Mouse (Mus musculus) urinary bladder, postnatal 25 days (tissue): Measurements from ENCODE around the gene Coro1c.

Source experiments
- DNase-seq: peaks from one replicate; pipeline ENCODE4 v3.0.0; 2022; ENCODE audit warnings: low spot score

Gene Coro1c

GRCm38 (mm10) chr5:113883384-113883771, 25.2 kb downstream of the Coro1c start:
- no peak for DNase-seq

GRCm38 (mm10) chr5:113882566-113883383, 25.8 kb downstream of the Coro1c start:
- no peak for DNase-seq

- DNase-seq = no peak
Observed at GRCm38 (mm10) chr5:113881136-113881535, 27.4 kb downstream of the Coro1c start.

- no peak for DNase-seq
Observed at GRCm38 (mm10) chr5:113878943-113879617, 29.5 kb downstream of the Coro1c start.

GRCm38 (mm10) chr5:113877565-113877964, 31.0 kb downstream of the Coro1c start:
- no peak for DNase-seq

GRCm38 (mm10) chr5:113876176-113876575, 32.4 kb downstream of the Coro1c start:
- no peak for DNase-seq

- DNase-seq = no peak
Observed at GRCm38 (mm10) chr5:113875625-113876024, 32.9 kb downstream of the Coro1c start.

GRCm38 (mm10) chr5:113874063-113875024, 34.2 kb downstream of the Coro1c start:
- no peak for DNase-seq

GRCm38 (mm10) chr5:113872936-113873912, 35.3 kb downstream of the Coro1c start:
- peak; percentile 43 for DNase-seq

- no peak for DNase-seq
Observed at GRCm38 (mm10) chr5:113871903-113872548, 36.5 kb downstream of the Coro1c start.

GRCm38 (mm10) chr5:113870393-113871040, 38.0 kb downstream of the Coro1c start:
- DNase-seq = no peak

- no peak for DNase-seq
Observed at GRCm38 (mm10) chr5:113869132-113869531, 39.4 kb downstream of the Coro1c start.

- DNase-seq = no peak
Observed at GRCm38 (mm10) chr5:113864992-113865391, 43.6 kb downstream of the Coro1c start.

GRCm38 (mm10) chr5:113863994-113864393, 44.6 kb downstream of the Coro1c start:
- DNase-seq = no peak

- no peak for DNase-seq
Observed at GRCm38 (mm10) chr5:113862418-113862817, 46.1 kb downstream of the Coro1c start.

- DNase-seq = no peak
Observed at GRCm38 (mm10) chr5:113861294-113861693, 47.3 kb downstream of the Coro1c start.

GRCm38 (mm10) chr5:113858971-113859370, 49.6 kb downstream of the Coro1c start:
- DNase-seq = no peak

- no peak for DNase-seq
Observed at GRCm38 (mm10) chr5:113858550-113858949, 50.0 kb downstream of the Coro1c start.

GRCm38 (mm10) chr5:113857631-113858030, 50.9 kb downstream of the Coro1c start:
- no peak for DNase-seq

- no peak for DNase-seq
Observed at GRCm38 (mm10) chr5:113856631-113857030, 51.9 kb downstream of the Coro1c start.
